Mouse (Mus musculus) megakaryocyte, embryonic 14.5 days (primary cell): Measurements from ENCODE around the gene Hdgfl1.

Experiments used
- FLI1 ChIP-seq: IDR thresholded peaks from 2 replicates; pipeline ENCODE4 v1.6.1; 2012; ENCODE audit warnings: low read length, inconsistent platforms, mixed read lengths
- GATA1 ChIP-seq: IDR thresholded peaks from 3 replicates; pipeline ENCODE4 v1.6.1; 2012; ENCODE audit warnings: mixed read lengths, low read length, inconsistent platforms, borderline replicate concordance

- TF ChIP-seq FLI1 (no peak), GATA1 (no peak)
These were observed at the start of gene Hdgfl1 for GRCm38 (mm10) chr13:26769955-26770354.
